Mouse (Mus musculus): ENCODE measurements around the gene Celf3.

GRCm38 (mm10) chr3:94442951-94443596 is 35.0 kb upstream of the Celf3 start, which contains the start of gene Mrpl9:
- TF ChIP-seq EP300 (IDR thresholded peaks at IDR 0.05; ENCODE audit: low read depth) = no peak
- no peak for TF ChIP-seq CTCF (IDR thresholded peaks at IDR 0.05; ENCODE audit: low read depth)
